Mouse (Mus musculus) thymus, postnatal 14 days (tissue): ENCODE data around the gene Bricd5.
A peak's percentile ranks its signal among the peaks of the same experiment; 100 is the strongest.

Experiments
- DNase-seq: peaks from one replicate; pipeline ENCODE4 v3.0.0; 2021

Bricd5 gene

DNA sequence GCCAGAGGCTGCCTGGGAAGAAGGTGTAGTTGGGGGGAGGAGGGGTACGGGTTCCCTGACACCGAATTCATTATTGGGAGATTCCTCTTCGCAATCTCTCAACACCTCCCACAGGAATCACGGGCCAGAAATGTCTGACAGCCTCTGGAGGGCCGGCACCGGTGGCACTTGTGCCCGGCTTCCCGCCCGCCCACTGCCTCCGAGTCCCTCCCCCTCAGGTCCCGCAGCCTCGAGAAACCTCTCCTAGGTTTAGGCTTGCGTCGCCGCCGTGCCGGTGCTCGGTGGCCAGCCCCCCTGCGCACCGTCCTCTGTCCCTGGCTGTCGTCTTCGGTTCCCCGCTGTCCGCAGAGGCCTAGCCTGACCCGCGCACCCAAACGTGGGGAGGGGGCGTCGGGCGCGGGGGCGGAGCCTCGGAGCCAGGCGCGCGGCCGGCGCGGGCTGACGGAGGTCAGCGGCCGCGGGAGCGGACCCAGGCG, 14.5 kb downstream of the Bricd5 start, which contains the start of gene Caskin1:
TSS of gene Caskin1 (plus strand) at position 416 of the 476 bp plus-strand sequence.
- no peak for DNase-seq

DNA sequence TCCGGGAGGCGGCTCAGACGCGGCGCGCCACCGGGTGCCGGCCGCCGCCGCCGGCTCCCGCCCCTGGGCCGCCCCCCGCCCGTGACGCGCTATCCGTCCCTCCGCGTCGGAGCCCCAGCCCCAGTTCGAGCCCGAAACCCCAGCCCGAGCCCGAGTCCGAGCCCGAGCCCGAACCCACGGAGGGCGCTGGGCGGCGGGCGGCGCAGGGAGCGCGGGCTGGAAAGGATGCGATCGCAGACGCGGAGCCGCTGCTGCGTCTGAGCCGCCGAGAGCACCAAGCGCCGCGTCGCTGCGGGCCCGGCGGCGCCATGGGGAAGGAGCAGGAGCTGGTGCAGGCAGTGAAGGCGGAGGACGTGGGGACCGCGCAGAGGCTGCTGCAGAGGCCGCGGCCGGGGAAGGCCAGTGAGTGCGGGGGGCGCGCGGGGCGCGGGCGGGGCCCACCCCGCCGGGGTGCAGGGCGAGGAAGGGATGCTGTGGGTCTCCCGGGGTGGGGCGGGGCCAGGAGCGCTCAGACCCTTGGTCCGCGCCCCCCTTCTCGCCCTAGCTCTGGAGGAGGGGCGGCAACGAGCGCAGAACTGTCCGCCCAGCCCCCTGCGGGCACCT, 15.1 kb downstream of the Bricd5 start:
- no peak for DNase-seq

DNA sequence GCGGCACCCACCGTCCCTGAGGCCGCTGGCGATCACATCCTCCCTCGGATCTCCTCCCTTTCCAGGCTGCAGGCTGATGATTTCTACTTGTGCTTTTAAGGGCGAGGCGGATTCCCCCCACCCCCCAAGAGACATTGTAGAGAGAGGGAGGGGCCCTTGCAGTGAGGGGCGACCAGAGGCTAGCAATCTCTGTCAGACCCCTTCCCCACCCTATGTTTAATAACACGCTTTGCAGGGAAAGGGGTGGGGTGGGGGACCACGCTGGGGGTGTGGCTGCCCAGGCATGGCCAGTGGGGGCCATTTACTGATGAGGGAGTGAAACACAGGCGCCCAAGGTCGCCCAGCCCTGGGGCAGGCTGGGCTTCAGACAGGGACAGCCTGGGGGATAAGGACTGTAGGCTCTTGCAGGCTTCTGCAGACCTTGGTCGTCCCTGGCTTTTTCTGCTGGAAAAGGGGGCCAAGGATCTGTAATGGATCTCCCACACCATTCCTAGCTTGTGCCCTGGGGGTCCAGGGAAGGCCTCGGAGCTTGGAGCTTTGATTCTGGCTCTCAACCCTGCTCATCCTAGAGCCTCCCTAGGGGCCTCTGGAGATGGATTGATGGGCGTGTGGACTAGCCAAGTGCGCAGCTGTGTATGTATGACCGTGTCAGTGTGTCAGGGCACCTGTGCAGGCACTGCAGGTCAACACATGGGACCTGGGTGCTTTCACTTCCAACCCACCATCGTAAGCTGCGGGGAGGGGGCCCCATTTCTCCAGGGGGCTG, 15.8 kb downstream of the Bricd5 start:
- no peak for DNase-seq

DNA sequence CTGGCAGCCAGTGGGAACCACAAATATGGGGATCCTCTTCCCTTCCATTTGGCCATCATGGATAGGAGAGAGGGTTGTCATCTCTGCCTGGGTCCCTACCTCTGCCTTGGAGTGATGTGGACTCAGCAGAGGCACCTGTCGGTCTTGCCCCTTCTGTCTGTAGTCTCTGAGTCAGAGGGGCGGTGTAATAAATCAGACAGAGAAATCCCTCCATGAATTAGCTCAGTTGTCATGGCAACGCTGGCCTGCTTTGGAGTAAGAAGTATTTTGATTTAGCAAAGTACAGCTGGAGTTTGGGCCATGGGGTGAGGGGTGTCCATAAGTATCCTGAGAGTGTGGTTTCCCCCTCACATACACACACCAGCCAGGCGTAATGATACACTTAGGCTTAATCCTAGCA, 16.7 kb downstream of the Bricd5 start:
- no peak for DNase-seq

DNA sequence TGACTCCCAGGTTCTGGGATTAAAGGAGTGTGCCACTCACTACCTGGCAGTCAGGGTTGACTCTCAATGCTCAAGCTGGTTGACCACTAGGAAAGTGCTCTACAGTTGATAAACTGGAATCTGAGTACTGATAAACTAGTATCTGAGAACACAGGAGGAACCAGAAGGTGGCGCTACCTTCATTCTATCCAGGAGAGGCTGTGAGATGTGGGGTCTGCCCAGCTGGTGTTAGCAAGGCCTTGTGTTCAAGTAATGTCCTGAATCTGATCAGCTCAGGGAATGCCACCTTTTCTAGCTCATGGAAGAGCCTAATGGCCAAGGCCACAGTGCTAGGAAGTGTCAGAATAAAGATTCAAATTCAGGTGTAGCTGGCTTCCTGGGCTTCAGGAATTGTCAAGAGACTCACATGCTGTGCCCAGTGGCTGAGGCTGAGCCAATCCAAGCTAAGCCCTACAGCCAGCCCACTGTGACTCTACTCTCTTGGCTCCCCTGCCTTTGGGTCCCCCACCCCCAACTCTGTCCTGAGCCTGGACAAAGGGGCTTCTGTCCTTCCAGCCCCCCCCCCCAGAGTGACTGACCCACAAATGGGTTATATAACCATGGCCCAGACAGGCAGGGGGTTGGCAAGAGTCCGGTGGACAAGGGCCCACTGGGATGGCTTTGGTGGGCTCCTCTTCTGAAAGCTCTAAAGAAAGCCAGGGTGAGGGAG, 21.1 kb downstream of the Bricd5 start:
- DNase-seq, result peak; percentile 62

GRCm38 (mm10) chr17:24495443-24495842, 21.8 kb downstream of the Bricd5 start:
- no peak for DNase-seq

DNA sequence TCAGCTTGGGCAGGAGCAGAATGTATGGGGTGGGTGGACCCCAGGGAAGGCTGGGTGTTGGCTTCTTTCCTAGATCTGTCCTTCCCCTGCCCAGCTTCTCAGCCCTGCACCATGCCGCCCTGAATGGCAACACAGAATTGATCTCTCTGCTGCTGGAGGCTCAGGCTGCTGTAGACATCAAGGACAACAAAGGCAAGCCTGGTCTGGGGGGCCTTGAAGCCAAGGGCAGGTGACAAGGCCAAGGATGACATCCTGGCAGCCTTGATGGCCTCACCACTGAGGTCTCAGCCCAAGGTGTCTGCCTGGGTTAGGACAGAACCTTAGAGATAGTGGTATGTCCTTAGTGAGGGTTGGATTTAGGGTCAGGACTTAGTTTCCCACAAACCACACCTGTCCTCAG, 22.3 kb downstream of the Bricd5 start:
- DNase-seq, result no peak

GRCm38 (mm10) chr17:24502208-24502607, 28.5 kb downstream of the Bricd5 start:
- no peak for DNase-seq

- DNase-seq, result no peak
Observed at GRCm38 (mm10) chr17:24504085-24504484, 30.4 kb downstream of the Bricd5 start.

DNA sequence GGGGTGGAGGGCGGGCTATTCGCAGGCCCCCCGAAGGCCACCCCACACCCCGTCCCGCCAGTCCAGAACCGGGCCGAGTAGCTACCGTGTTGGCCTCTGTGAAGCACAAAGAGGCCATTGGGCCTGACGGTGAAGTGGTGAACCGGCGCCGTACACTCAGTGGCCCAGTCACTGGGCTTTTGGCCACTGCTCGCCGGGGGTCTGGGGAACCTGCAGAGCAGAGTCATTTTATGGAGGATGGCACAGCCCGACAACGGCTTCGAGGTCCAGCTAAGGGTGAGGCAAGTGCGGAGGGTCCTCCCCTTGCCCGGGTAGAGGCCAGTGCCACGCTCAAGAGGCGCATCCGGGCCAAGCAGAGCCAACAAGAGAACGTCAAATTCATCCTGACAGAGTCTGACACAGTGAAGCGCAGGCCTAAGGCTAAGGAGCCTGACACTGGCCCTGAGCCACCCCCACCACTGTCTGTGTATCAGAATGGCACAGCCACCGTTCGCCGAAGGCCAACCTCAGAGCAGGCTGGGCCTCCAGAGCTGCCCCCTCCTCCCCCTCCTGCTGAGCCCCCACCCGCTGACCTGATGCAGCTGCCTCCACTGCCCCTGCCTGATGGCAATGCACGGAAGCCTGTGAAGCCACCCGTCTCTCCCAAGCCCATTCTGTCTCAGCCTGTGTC, 31.7 kb downstream of the Bricd5 start:
- DNase-seq, result no peak

DNA sequence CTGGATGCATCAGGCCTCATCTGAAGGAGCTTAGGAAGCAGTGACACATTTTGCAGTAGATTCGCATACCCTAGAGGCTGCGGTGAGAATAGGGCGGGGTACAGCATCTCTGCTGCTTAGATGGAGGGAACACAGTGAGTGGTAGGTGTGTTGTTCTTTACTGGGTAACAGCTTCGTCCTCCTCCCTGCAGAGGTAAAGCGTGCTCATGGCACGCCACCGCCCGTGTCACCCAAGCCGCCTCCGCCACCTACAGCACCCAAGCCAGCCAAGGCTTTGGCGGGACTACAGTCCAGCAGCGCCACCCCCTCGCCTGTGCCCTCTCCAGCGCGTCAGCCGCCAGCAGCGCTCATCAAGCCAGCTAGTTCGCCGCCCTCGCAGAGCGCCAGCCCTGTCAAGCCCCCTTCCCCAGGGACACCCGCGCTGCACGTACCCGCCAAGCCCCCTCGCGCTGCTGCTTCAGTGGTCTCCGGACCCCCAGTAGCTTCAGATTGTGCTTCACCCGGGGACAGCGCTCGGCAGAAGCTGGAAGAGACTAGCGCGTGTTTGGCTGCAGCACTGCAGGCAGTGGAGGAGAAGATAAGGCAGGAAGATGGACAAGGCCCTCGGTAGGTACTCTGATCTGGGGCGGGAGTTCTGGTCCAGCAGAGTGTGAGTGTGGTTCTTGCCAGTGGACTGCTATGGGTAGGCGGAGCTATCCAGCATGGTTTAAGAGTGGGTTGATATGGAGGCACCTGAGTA, 32.8 kb downstream of the Bricd5 start:
- DNase-seq, result no peak

DNA sequence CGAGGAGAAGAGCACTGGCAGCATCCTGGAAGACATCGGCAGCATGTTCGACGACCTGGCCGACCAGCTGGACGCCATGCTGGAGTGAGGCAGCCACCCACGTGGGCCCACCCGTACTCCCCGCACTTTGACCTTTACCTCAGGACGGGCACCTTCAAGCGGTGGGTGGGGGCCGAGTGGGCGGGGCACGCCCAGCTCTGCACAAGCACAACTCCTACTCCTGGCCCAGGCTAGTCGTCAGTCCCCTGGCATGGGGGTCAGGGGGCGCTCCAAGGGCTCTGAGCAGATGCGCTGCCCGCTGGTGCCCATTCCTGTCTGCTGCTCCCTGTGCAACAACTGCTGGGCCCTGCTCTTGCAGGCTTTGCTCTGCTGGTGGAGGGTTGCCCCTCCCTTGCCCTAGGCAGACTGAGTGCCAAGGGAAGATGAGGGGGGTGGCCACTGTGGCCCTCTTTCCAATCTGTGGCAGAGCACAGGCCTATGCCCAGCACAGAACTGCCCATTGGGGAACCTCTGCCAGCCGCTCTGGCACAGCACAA, 33.5 kb downstream of the Bricd5 start:
- no peak for DNase-seq

GRCm38 (mm10) chr17:24507806-24508460, 34.2 kb downstream of the Bricd5 start:
- DNase-seq, result no peak

GRCm38 (mm10) chr17:24513609-24514008, 39.9 kb downstream of the Bricd5 start:
- DNase-seq, result no peak

- DNase-seq, result no peak
Observed at GRCm38 (mm10) chr17:24514270-24515257, 40.9 kb downstream of the Bricd5 start.

DNA sequence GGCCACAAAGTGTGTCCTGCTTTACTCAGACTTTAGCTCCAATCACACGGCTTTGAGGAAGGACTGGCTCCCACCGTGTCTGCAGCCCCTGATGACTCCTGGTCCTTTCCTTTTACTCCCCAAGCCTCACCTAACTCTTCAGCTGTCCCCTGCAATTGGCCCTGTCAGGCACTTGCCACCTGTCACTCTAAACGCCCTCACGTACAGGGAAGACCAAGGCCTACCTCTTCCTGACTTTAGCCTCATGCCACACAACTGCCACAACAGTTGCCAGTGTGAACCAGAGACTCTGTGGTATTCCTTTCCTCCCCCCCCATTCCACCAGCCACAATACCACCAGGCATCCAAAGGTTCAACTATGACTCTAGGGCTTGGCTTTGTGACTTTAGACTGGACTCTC, 46.8 kb downstream of the Bricd5 start:
- no peak for DNase-seq

- DNase-seq, result no peak
Observed at GRCm38 (mm10) chr17:24524734-24525133, 51.0 kb downstream of the Bricd5 start.
